Mouse (Mus musculus): Measurements from ENCODE around the gene Faap100.
"Not testable (repeated sequence)": the region's sequence is repeated elsewhere in the genome, so short reads cannot be mapped to it uniquely, and the experiment has no call there.

Gene Faap100

DNA sequence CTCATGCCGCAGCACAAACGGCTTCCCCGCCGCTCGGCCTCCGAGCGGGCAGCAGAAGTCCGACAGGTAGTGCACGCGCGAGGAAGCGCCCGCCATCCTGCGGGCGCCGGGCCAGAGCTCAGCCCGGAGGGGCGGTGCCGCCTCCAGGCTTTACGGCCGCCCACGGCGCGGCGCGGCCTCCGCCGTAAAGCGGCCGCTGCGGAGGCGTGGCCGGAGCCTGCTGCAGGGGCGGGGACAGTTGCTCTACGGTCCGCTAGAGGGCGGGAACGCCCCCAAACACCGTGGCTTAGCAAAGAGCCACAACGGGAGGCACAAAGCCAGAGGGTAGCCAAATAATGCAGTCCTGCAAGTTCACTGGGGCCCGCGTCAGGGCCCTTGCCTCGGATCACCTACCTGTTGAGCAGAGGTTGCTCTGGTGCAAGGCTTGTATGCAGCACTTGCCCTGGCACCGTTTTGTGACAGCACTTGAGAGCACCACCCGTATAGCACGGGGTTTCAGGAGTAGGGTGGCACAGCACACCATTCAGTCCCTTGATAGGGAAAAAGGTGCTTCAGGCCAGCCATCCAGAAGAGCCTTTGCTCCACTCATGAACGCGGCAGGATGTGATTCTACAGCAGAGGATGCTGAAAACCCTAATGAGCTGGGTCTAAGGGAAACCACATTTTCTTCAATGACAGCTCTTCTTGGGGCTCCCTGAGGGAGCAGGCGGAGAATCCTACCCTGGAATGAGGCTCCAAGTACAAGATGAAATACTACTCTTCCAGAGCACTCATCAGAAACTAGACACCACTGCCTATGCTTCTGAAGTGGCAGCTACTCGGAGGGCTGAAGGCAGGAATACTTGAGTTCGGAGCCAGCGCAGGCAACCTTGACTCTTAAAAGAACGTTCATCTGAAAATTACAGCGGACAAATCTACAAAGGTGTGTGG lies at the start of gene Faap100:
TSS of gene Faap100 (minus strand) at position 154 of the 930 bp plus-strand sequence.
- DNase-seq, result peak; percentile 85

DNA sequence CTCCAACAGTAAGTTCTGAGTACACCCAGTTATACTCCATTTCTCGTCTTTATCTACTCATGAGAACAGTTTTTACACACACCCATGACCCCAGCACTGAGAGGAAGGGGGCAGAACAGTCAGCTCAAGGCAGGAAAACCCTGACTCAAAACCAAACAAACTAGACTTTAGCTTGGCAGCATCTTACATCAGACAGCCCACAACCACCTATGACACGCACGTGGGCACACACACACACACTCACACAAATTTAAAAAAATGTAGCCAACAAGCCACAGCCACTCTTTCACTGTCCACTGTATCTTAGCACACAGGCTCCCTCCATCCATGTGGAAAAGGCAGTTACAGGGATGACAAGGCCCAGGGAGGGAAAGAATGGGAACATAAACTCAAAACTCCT lies 48.2 kb upstream of the Faap100 start:
- DNase-seq, result no peak

DNA sequence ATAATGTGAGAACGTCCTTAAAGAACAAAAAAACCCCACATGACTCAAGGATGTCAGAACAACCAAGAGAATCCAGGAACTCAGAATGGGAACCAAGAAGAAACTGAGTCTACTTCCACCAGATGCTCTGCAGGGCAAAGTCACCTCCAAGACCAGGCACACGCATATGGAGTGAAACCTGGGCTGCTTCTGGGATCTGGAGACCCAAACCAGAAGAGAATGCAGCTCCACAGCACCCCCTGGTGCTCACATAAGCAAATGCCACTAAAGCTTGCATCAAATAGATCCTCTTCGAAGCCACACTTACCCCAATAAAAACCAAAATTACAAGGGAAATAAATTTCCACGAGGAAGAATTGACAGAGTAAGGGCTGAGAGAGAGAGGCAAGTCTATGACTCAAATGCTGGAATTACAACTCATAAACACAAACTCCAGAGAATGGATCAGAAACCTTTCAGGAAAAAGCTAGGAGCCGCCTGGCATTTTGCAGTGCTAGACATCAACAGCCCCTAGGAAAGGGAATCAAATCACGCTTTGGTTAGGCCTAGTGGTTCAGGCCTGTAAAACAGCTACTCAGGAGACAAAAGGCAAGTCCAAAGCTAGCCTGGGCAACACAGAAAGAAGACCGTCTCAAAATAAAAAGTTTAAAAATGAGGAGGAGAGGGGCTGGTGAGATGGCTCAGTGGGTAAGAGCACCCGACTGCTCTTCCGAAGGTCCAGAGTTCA lies 45.2 kb upstream of the Faap100 start:
- DNase-seq, result peak; percentile 55

DNA sequence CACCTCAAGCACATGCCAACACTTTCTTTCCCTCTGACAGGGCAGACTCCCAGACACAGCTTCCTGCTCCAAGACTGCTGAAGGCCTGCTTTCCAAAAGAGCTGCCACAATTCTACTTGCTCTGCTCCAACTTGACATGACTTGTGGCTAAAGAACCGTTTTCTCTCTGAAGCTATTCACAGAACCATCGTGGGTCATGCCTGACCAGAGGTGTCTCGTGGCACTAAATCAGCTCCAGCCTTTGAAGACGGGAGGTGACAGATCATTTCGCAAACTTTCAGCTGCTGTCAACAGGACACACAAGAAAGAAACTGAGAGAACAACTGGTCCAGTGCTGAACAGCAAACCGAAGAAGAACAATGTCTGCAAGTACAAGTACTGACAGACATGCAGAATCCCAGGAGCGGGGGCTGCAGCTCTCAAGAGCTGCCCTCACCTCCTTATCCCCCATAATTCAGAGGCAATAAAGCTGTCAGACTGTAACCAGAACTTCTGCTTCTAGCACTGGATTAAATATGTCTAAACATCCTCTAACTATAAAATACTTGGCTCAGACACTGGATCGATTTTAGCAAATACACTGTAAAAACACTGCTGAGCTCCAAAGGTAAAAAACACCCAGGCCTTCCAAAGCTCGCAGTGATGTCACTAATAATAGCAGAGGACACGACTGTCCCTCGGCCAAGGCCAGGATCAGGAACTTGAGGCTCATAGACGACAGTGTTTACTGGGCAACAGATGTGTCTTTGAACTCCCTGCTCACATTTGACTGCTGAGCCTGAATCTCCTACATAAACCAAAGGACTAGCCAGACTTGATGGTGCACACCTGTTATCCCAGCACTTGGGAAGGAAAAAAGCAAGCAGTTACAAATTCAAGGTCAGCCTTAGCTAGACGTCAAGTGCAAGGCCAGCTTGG lies 44.3 kb upstream of the Faap100 start:
- no peak for DNase-seq

DNA sequence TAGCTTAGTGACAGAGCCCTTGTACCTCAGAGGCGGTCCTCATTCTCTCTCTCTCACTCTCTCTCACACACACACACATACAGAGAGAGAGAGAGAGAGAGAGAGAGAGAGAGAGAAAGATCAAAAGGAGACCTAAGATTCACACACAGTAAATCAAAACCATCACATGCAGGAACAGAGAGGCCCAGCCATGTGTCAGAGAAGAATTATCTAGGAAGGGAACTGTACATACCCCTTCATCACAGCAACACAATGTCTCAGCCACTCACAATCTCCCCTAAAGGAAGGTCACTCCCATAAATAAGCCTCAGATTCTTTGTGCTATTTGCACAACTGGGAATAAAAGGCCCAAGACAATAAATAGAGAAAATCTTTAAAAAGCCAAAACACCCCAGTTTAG lies 40.0 kb upstream of the Faap100 start:
- no peak for DNase-seq

DNA sequence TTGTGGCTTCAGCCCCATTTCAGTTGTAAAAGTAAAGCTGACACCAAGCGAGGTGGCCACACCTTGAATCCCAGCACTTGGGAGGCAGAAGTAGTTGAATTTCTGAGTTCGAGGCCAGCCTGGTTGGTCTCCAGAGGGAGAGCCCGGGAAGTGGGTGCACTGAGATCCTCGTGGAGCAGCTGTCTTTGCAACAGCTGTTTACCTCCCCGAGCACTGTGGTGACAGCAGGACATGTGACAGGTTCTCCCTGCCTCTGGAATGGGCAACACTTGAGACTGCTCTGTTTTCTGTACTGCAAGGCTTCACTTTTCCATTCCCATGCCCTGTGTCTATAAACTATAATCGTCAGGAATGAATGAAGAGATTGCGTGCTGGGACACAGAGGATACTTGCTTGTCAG lies 39.3 kb upstream of the Faap100 start:
- DNase-seq, result no peak

DNA sequence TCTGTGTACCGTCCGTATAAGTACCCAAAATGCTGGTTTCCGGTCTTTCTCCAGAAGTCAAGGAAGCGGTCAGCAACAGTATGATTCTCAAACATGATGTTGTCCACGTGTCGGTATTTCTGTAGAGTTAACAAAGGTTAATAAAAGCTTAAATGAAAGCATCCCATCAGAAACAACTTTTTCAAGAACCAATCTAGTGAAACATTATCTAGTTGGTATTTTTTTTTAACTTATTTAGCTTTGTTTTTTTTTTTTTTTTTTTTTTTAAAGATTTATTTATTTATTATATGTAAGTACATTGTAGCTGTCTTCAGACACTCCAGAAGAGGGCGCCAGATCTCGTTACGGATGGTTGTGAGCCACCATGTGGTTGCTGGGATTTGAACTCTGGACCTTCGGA lies 35.1 kb upstream of the Faap100 start:
- not testable (repeated sequence) for DNase-seq

DNA sequence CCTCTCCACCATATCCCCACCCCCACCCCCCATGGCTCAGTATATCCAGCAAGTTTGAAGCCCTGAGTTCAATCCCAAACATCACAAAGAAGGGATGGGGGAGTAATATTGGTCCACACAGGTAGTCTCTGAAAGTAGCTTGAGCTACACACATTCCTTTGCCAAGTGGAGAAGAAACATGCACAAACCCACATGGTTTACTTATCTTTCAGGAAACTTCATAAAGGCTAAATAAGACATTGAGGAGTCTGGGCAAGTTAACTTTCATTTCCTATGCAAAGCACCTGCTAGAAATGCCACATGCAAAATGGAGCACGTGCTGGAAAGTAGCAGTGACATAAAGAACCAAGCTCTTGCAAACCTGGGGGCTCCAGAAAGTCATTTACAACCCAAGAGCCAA lies 27.9 kb upstream of the Faap100 start:
- no peak for DNase-seq

DNA sequence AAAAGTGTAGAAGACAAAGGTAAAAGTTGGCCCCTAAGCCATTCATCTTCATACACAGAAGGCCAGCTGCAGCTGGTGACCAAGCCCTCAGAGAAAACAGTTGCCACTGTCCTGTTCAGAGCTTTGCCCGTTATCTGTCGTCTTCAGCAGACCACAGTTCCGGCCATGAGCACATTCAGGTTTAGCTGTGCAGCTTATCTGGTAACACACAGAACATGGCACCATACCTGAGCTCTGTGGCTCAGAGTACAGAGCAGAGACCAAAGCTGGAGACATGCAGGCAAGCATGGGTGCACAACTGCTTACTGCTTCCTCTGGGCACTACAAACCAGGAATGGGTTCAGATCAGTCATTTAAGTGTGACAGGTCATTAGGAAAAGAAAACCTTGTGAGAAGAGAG lies 27.3 kb upstream of the Faap100 start:
- DNase-seq, result no peak

DNA sequence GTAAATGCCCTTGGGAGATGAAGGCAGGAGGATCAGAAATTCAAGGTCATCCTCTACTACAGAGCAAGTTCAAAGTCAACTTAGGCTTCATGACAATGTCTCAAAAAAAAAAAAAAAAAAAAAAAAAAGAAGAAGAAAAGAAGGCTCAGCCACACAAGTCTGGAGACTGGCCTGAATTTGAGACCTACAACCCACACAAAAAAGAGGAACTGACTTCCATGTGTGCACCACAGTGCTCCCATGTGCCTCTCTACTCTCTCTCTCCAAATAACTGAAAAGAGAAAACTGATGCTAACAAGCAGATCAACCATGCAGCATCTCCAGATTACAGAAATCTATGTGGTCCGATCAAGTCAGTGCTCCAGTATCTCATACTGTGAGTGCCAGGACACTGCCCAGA lies 26.2 kb upstream of the Faap100 start:
- no peak for DNase-seq

DNA sequence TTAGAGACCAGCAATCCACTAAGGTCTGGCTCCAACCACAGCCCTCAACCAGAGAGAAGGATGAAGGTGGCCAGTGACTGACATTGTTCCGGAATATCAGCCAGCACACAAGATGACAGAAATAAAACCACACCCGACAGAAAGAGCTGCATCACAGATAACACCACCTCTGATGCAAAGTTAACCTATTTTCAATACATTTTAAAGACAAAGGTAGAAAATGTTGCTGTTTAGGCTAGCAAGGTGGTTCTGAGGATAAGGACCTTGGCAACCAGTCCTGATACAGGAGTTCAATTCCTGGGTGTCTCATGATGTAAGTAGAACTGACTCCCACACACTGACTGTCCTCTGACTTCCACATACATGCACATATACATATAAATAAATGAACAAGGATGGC lies 20.8 kb upstream of the Faap100 start:
- DNase-seq, result no peak

DNA sequence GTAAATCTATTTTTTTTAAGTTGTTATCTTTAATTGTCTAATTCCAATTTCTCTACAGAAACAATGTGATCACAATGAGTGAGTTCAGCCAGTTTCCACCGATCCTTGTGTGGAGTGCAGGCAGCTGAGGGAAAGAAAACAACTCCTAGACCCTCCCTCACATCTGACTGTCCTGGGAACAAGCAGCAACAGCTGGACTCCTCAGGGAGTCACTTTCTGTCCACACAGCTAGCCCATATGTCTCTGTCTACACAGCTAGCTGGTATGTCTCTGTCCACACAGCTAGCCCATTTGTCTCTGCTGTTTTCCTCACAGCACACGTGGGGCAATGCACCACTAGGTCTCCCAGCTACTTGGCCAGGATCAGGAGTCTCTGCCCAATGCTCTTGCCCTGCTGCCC lies 19.0 kb upstream of the Faap100 start:
- no peak for DNase-seq

DNA sequence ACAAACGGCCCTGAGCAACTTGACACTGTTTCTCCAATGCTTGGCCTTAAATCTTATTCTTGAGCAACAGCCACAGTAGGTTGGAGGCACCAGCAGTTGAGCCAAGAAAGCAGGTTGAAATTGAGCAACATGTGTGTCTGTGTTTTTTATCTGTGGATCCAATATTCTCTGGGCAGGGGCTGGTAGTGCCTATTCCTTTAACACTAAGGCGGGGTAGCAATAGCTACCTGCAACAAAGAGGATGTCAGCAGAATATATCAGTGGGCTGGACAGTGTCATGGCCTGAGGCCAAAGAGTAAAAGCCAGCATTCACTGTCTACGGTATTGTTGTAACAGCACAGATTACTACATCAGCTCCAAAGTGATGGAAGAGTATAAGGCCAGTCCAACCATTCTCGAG lies 17.1 kb upstream of the Faap100 start:
- DNase-seq, result no peak

DNA sequence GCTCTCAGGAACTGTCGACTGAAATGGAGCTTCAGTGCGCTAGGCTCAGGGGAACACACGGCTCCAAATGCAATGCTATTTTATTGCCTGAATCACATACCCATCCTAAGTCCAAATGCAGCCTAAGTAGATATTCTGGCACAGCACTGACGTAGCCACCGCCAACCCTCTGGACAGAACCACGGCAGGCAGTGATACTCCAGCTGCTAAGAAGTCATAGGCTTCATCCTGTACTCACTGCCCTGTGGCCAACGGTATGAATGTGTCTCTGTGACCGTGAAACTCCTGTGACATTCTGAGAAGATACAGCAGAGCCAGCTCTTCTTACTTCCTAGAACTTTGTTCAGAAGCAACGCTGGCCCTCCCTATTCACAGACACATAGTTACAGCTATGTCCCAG lies 10.0 kb upstream of the Faap100 start:
- no peak for DNase-seq

DNA sequence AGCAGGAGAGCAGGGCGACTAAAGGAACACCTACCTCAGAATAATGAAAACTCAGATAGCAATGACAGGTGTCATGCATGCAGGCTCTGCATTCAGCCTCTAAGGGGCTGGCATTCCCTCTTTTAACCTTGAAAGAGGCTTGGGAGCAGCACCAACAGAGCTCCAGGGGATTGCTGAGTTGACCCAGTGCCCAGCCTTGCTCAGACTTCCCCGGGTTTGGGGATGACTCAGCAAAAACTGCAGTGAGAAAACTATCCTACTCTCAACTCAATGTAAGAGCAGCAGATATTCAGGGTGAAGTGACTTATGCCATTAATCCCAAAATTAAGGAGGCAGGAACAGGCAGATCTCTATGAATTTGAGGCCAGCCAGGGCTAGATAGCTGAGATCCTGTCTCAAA lies 8.6 kb upstream of the Faap100 start:
- no peak for DNase-seq

DNA sequence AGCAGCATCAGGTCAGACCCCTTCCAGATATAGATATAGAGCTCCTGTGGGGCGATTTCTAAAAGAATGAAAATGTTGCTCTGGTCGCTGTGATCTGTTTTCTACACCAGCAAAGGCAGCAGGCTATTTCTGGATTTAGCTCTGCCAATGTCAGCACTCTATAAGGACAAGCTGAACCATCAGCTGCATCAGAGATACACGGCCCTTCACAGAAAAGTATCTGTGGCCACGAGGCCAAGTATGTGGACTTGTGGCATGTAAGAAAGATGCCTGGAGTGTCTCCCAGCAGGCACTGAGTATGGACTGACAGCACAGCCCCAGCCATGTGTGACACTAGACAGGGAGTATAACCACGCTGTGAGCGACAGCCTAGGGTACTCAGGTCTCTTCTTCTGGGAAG lies 8.1 kb upstream of the Faap100 start:
- no peak for DNase-seq

DNA sequence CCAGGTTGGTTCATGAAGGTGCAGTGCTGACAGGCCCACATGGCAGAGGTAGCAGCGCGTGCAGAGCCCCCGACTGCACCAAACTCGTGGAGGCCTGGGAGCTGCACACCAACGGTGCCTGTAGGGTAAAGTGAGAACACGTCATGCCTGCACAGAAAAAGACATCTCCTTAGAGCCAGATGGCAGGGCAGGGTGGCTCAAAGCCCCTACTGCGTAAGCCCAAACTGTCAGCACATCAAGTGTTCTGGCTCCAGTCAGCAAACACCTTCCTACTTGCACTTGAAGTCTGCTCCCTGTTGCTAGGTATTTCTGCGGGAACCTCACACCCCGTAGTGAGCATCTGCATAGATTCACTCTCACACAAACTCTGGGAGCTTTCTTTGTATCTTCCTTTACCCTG lies 3.9 kb upstream of the Faap100 start:
- no peak for DNase-seq

DNA sequence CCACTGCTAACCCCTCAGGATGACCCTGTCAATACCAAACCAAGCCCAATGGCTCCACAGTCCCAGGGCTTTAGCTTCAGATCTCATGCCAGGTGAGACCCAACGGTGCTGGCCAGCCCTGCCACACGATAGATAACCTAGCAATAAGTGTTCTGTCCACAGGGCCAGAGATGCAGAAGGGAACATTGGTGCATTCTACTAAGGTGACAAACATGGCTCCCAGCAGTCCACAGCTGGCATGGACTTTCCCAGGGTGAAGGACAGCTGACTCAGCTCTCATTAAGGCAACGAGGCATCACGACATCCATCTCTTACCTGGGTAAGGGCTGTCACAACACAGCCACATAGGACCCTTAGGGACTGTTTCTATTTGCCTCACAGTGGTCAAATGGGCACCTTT lies 2.6 kb upstream of the Faap100 start:
- DNase-seq, result no peak

DNA sequence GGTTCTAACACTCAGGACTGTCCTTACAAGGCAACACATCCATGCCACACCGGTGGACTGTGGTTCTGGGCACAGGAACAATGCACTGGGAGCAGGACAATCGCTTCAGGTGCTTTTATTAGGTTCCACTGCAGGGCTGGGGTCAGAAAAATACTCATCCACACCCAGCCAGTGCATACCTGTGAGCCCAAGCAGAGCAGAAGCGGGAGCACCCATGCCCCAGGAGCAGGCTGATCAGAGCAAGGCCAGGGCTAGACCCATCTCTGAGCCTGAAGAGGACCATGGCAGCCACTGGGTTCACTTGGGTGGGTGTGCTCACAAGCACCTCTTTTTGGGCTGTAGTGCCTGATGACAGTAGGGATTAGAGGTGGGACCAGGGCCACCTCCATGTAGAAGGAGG lies 1.7 kb upstream of the Faap100 start:
- DNase-seq, result no peak

DNA sequence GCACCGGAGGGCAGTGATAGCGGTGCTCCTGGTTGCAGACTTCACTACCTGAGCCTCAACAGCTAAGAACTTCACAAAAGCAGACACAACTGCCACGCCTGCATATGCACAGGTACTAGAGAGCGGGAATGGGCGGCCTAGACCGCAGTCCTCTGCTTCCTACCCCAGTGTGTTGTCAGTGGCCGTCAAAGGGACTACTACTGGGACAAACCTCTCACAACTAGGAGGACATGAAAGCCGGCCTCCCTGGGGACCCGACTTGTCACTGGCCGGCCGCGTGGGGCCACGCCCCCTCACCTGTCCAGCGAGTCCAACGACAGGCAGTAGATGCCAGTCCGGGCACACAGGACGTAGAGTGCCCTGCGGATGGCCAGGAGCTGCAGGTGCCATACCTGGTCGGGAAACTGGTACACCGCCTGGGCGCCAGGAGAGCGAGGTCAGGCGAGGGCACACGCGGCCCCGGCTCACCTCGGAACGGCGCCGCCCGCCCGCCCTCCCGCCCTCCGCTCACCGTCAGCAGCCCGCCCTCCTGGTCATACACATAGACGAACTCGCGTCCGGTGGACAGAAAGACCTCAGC lies 443 bp downstream of the Faap100 start:
- peak; percentile 50 for DNase-seq

DNA sequence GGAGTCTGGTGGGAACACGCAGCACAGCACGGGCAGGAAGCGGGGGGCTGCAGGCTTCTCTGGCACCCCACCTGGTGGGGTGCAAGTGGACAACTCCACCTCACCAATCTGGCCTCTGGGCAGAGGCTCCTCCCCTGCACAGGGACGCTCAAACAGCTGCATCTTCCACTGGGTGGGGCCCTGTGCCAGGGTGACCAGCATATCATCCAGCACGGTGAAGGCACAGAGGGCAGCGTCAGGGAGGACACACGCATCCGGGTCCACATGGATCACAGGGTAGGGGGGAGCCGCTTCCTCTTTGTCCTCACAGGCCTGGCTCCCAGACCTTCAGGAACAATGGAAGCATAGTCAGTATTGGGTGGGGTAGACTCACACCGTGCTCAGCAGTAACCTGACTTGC lies 1.2 kb downstream of the Faap100 start:
- no peak for DNase-seq

DNA sequence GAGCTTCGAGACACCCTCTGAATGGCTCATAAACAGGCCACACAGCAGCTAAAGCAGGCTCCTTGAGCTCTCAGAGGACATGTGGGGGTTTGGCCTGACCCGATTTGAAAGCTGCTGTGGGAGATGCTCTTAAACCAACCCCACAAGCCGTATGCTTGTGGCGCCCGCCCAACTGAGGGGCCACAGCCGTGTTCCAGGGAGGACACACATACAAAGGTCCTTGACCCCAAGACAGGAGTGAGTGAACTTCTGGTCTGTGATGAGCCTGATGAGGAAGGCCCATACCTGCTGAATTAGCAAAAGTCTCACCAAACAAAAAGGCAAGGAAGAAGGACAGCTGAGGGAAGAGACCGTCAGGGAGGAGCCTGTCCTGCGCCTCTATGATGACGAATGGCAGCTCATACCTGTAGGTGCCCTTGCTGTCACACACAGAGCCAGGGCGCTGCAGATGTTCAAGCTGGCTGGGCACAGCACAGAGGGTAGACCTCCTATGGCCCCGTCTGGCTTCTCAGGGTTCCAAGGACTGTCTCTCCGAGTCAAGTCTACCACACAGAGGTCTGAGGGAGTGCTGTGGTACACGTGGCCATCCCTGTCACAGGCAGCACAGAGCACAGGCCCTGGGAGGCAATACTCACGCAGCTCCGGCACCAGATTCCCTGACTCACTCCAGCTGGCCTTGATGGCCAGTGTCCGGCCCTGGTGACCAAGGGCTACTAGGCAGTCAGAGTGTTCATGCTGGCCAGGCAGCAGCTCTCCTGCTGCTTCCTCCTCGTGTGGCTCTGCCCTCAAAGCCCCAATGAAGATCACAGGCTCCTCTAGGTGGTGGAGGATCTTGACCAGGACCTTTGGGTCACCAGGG lies 2.0 kb downstream of the Faap100 start:
- DNase-seq, result no peak
